Comparison of ENCODE assay signal across 18 mouse cellular contexts in genomic region chr5:102171808-102172207, GRCm38 (mm10).
DNase-seq lines count a peak whose midpoint lies in the region; ATAC-seq and TF ChIP-seq lines count a peak whose summit lies in the region.
"Had no signal": no experiment of that assay in that cellular context is flagged by ENCODE, and none has a peak within 500 bp of the region (broad histone marks: within the 10 kb centered on the region; RNA-seq: fewer than 3 reads in every experiment).

No protein-coding gene starts in this region.

- ATAC-seq in hindbrain, embryonic 16.5 days = peak; percentile 30; the same call in 1 of the 2 replicates
- ATAC-seq in hindbrain, embryonic 11.5 days (ENCODE audit: low FRiP score) = no peak
- ATAC-seq: intestine, embryonic 15.5 days; midbrain, embryonic 15.5 days had no signal

- no peak for DNase-seq in hindbrain, embryonic 11.5 days (ENCODE audit: low spot score)
- peak; percentile 23 for DNase-seq in brain, adult 2 months (ENCODE audit: low read depth, low spot score)
- peak; percentile 86 for DNase-seq in brain, embryonic 14.5 days (ENCODE audit: low read depth)
- peak; percentile 53 for DNase-seq in layer of hippocampus, adult 9-11 months
- no peak for DNase-seq in cerebellum, adult 8-10 months
- no peak for DNase-seq in ovary, postnatal 10 days (ENCODE audit: low spot score)
- DNase-seq: adrenal gland, adult 8-10 months; cerebellum, adult 9-10 months; gastrocnemius, postnatal 36 days; kidney, adult 9 months; kidney, postnatal 14 days; lung, postnatal 4 days; right cerebral cortex, adult 18-20 months had no signal

- WGBS in hindbrain, embryonic 16.5 days = 70% methylated on average over 2 of the region's 3 CpGs
- 85% methylated on average over 2 of the region's 3 CpGs for WGBS in hindbrain, embryonic 11.5 days

- H3K27me3 ChIP-seq in hindbrain, embryonic 16.5 days (replicated peaks; ENCODE audit: control insufficient read depth, insufficient read depth, low read length) = no peaks in the 10 kb centered on the region
- H3K27me3 ChIP-seq in hindbrain, embryonic 11.5 days (ENCODE audit: control insufficient read depth, insufficient read depth, low read length) = no peaks in the 10 kb centered on the region
- H3K27me3 ChIP-seq: hindbrain, embryonic 15.5 days; intestine, embryonic 15.5 days; midbrain, embryonic 15.5 days had no signal

- no peak for TF ChIP-seq CTCF in brain, embryonic 14.5 days (IDR thresholded peaks at IDR 0.05; ENCODE audit: borderline replicate concordance, extremely low read depth, insufficient read depth, insufficient read length)

- no peak overlapping the region for H3K4me3 ChIP-seq in hindbrain, embryonic 16.5 days (ENCODE audit: low read length)
- no peak overlapping the region for H3K4me3 ChIP-seq in hindbrain, embryonic 11.5 days (ENCODE audit: low read depth, low read length)
- H3K4me3 ChIP-seq: hindbrain, embryonic 15.5 days; intestine, embryonic 15.5 days; midbrain, embryonic 15.5 days; myocyte had no signal

- no peak overlapping the region for H3K9ac ChIP-seq in hindbrain, embryonic 16.5 days (ENCODE audit: low read depth, low read length)
- H3K9ac ChIP-seq in hindbrain, embryonic 11.5 days (ENCODE audit: low read depth, low read length) = no peak overlapping the region
- H3K9ac ChIP-seq: hindbrain, embryonic 15.5 days; intestine, embryonic 15.5 days; midbrain, embryonic 15.5 days had no signal

- no peak overlapping the region for H3K27ac ChIP-seq in hindbrain, embryonic 16.5 days (ENCODE audit: low read depth, low read length)
- no peak overlapping the region for H3K27ac ChIP-seq in hindbrain, embryonic 11.5 days (ENCODE audit: low read depth, low read length)
- H3K27ac ChIP-seq: intestine, embryonic 15.5 days; midbrain, embryonic 15.5 days had no signal

- no peak for TF ChIP-seq POLR2A in brain, embryonic 14.5 days (IDR thresholded peaks at IDR 0.05; ENCODE audit: borderline replicate concordance, extremely low read depth, insufficient read depth, insufficient read length, poor library complexity, severe bottlenecking)

- no peaks in the 10 kb centered on the region for H3K4me1 ChIP-seq in hindbrain, embryonic 16.5 days (ENCODE audit: control insufficient read depth, insufficient read depth, low read depth, low read length)
- H3K4me1 ChIP-seq in hindbrain, embryonic 11.5 days (replicated peaks; ENCODE audit: control insufficient read depth, insufficient read depth, low read length) = no peaks in the 10 kb centered on the region
- H3K4me1 ChIP-seq: hindbrain, embryonic 15.5 days; intestine, embryonic 15.5 days; midbrain, embryonic 15.5 days had no signal

- H3K36me3 ChIP-seq in hindbrain, embryonic 16.5 days (ENCODE audit: control insufficient read depth, insufficient read depth, low read length) = no peaks in the 10 kb centered on the region
- H3K36me3 ChIP-seq in hindbrain, embryonic 11.5 days (ENCODE audit: control insufficient read depth, insufficient read depth, low read length) = no peaks in the 10 kb centered on the region
- H3K36me3 ChIP-seq: hindbrain, embryonic 15.5 days; intestine, embryonic 15.5 days; midbrain, embryonic 15.5 days had no signal

- H3K9me3 ChIP-seq in hindbrain, embryonic 16.5 days (ENCODE audit: control insufficient read depth, low read length) = no peaks in the 10 kb centered on the region
- no peaks in the 10 kb centered on the region for H3K9me3 ChIP-seq in hindbrain, embryonic 11.5 days (ENCODE audit: control insufficient read depth, low read length)
- H3K9me3 ChIP-seq: hindbrain, embryonic 15.5 days; intestine, embryonic 15.5 days; midbrain, embryonic 15.5 days had no signal

- H3K4me2 ChIP-seq in hindbrain, embryonic 16.5 days (ENCODE audit: low read length) = no peak overlapping the region
- no peak overlapping the region for H3K4me2 ChIP-seq in hindbrain, embryonic 11.5 days (replicated peaks; ENCODE audit: low read depth, low read length)
- H3K4me2 ChIP-seq: hindbrain, embryonic 15.5 days; intestine, embryonic 15.5 days; midbrain, embryonic 15.5 days had no signal

Comparison
In these comparisons a context has a peak if more than half of its experiments do, and no peak if none do; other contexts are left out.
1. DNase-seq: peak in brain, adult 2 months (single experiment), brain, embryonic 14.5 days (single experiment) and layer of hippocampus, adult 9-11 months (single experiment); none in hindbrain, embryonic 11.5 days (single experiment), cerebellum, adult 8-10 months (single experiment) and ovary, postnatal 10 days (single experiment).